14 mouse cellular contexts compared by ENCODE assay signal in the genomic region with DNA sequence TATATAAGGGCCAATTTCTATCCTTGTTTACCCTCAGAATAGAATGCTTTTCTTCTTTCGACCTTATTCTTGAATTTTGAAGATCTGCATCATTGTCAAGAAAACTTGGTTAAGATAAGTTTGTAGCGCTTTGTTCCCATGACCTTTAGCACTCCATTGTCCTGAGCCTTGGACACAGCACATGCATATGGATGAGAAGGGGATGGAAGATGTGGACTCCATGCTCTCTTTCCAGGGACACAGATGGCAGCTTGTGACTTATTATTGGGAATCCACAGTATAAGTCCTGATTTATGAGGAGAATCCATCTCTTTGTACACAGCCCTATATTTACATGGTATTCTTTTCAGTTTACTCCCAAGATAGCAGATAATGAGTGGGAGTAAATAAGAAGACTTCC.
"Had no signal": no experiment of that assay in that cellular context is flagged by ENCODE, and none has a peak within 500 bp of the region (broad histone marks: within the 10 kb centered on the region; RNA-seq: fewer than 3 reads in every experiment).

No protein-coding gene starts in this region.

- H3K4me2 ChIP-seq: lung, embryonic 14.5 days; midbrain, embryonic 13.5 days; midbrain, embryonic 15.5 days; neural tube, embryonic 13.5 days; stomach, embryonic 15.5 days had no signal

- DNase-seq: lung, adult 18-20 months; lung, embryonic 14.5 days; lung, postnatal 10 days; lung, postnatal 4 days; right cerebral cortex, postnatal 14 days; thymus, adult 2 months; thymus, postnatal 25 days; thymus, postnatal 4 days had no signal

- H3K27ac ChIP-seq: liver, embryonic 14.5 days; midbrain, embryonic 13.5 days; midbrain, embryonic 15.5 days; neural tube, embryonic 13.5 days; stomach, embryonic 15.5 days; stomach, postnatal 0 days had no signal

- H3K9ac ChIP-seq: liver, embryonic 14.5 days; lung, embryonic 14.5 days; midbrain, embryonic 13.5 days; midbrain, embryonic 15.5 days; neural tube, embryonic 13.5 days; stomach, embryonic 15.5 days had no signal

- H3K27me3 ChIP-seq: midbrain, embryonic 13.5 days; midbrain, embryonic 15.5 days; neural tube, embryonic 13.5 days; stomach, embryonic 15.5 days had no signal

- ATAC-seq: midbrain, embryonic 13.5 days; midbrain, embryonic 15.5 days had no signal

- H3K4me3 ChIP-seq: midbrain, embryonic 13.5 days; midbrain, embryonic 15.5 days; neural tube, embryonic 13.5 days; stomach, embryonic 15.5 days had no signal

- H3K9me3 ChIP-seq: midbrain, embryonic 13.5 days; midbrain, embryonic 15.5 days; neural tube, embryonic 13.5 days; stomach, embryonic 15.5 days had no signal

- H3K36me3 ChIP-seq: midbrain, embryonic 13.5 days; midbrain, embryonic 15.5 days; neural tube, embryonic 13.5 days; stomach, embryonic 15.5 days had no signal

- H3K4me1 ChIP-seq: midbrain, embryonic 13.5 days; midbrain, embryonic 15.5 days; neural tube, embryonic 13.5 days; stomach, embryonic 15.5 days had no signal
